ENCODE assay signal across 12 mouse cellular contexts in genomic region chr17:24210591-24210990, GRCm38 (mm10). TPM values are rescaled to one million over a fixed set of nuclear protein-coding genes. Genes with fewer than 3 reads are reported as not detected.
A peak's percentile ranks its signal among the peaks of the same experiment; 100 is the strongest.
DNase-seq lines count a peak whose midpoint lies in the region; ATAC-seq and TF ChIP-seq lines count a peak whose summit lies in the region.
"Had no signal": no experiment of that assay in that cellular context is flagged by ENCODE, and none has a peak within 500 bp of the region (broad histone marks: within the 10 kb centered on the region; RNA-seq: fewer than 3 reads in every experiment).

No protein-coding gene starts in this region.

- H3K4me2 ChIP-seq in forebrain, postnatal 0 days (ENCODE audit: low read depth) = 0 out of 2 replicates have a peak overlapping the region, but pooled peaks have one; percentile 100
- H3K4me2 ChIP-seq in forebrain, embryonic 16.5 days (ENCODE audit: low read length) = no peak overlapping the region
- H3K4me2 ChIP-seq in neural tube, embryonic 12.5 days (replicated peaks) = peak overlapping the region; percentile 96
- peak overlapping the region; percentile 95; the same call in 1 of the 2 replicates for H3K4me2 ChIP-seq in limb, embryonic 15.5 days
- H3K4me2 ChIP-seq in stomach, postnatal 0 days (replicated peaks; ENCODE audit: low read depth) = no peak overlapping the region

- no peaks in the 10 kb centered on the region for H3K27me3 ChIP-seq in forebrain, postnatal 0 days (ENCODE audit: insufficient read depth, low read length)
- peaks cover 8% of the 10 kb centered on the region; the same call in 1 of the 2 replicates for H3K27me3 ChIP-seq in forebrain, embryonic 16.5 days (replicated peaks; ENCODE audit: control insufficient read depth, insufficient read depth, low read length)
- peaks cover 25% of the 10 kb centered on the region for H3K27me3 ChIP-seq in neural tube, embryonic 12.5 days (replicated peaks)
- no peaks in the 10 kb centered on the region; the same call in none of the 2 replicates for H3K27me3 ChIP-seq in limb, embryonic 15.5 days
- peaks cover 3% of the 10 kb centered on the region; the same call in 1 of the 2 replicates for H3K27me3 ChIP-seq in stomach, postnatal 0 days (ENCODE audit: control insufficient read depth, insufficient read depth, low read length)

- no peak overlapping the region for H3K4me3 ChIP-seq in forebrain, postnatal 0 days (ENCODE audit: low read depth, low read length)
- H3K4me3 ChIP-seq in forebrain, embryonic 16.5 days (replicated peaks; ENCODE audit: low read length) = no peak overlapping the region
- H3K4me3 ChIP-seq in neural tube, embryonic 12.5 days = no peak overlapping the region
- 0 out of 2 replicates have a peak overlapping the region, but pooled peaks have one; percentile 48 for H3K4me3 ChIP-seq in limb, embryonic 15.5 days
- H3K4me3 ChIP-seq in stomach, postnatal 0 days (ENCODE audit: low read depth, low read length) = no peak overlapping the region

- no peak for TF ChIP-seq EP300 in stomach, postnatal 0 days (optimal IDR thresholded peaks at IDR 0.05)

- WGBS in forebrain, postnatal 0 days = 86% methylated on average over 3 of the region's 3 CpGs
- WGBS in forebrain, embryonic 16.5 days = 85% methylated on average over 3 of the region's 3 CpGs
- 92% methylated on average over 3 of the region's 3 CpGs for WGBS in neural tube, embryonic 12.5 days
- 53% methylated on average over 3 of the region's 3 CpGs for WGBS in limb, embryonic 15.5 days
- 79% methylated on average over 3 of the region's 3 CpGs for WGBS in stomach, postnatal 0 days

- no peak overlapping the region for H3K9ac ChIP-seq in forebrain, postnatal 0 days
- H3K9ac ChIP-seq in forebrain, embryonic 16.5 days (replicated peaks; ENCODE audit: low read depth, low read length) = no peak overlapping the region
- H3K9ac ChIP-seq in neural tube, embryonic 12.5 days = 0 out of 2 replicates have a peak overlapping the region, but pooled peaks have one; percentile 74
- H3K9ac ChIP-seq in limb, embryonic 15.5 days = no peak overlapping the region
- no peak overlapping the region for H3K9ac ChIP-seq in stomach, postnatal 0 days (ENCODE audit: low read length)

- H3K4me1 ChIP-seq in forebrain, postnatal 0 days (ENCODE audit: insufficient read depth) = peaks cover 48% of the 10 kb centered on the region
- H3K4me1 ChIP-seq in forebrain, embryonic 16.5 days (replicated peaks; ENCODE audit: control insufficient read depth, insufficient read depth, low read length) = peaks cover 59% of the 10 kb centered on the region
- H3K4me1 ChIP-seq in neural tube, embryonic 12.5 days = peaks cover 69% of the 10 kb centered on the region
- H3K4me1 ChIP-seq in limb, embryonic 15.5 days = peaks cover 74% of the 10 kb centered on the region
- peaks cover 24% of the 10 kb centered on the region for H3K4me1 ChIP-seq in stomach, postnatal 0 days (replicated peaks; ENCODE audit: control insufficient read depth, insufficient read depth)

- no peak for DNase-seq in forebrain, postnatal 0 days
- no peak for DNase-seq in neural tube, embryonic 10.5 days (ENCODE audit: extremely low spot score, low spot score)
- no peak for DNase-seq in stomach, postnatal 0 days (ENCODE audit: low spot score)
- no peak for DNase-seq in embryo, embryonic 10 days (ENCODE audit: low spot score)
- DNase-seq in left cerebral cortex, postnatal 25 days (ENCODE audit: low spot score in 2 of 2) = no peak
- DNase-seq: kidney, postnatal 25 days; lung, adult 2 months; thymus, postnatal 4 days had no signal

- no peaks in the 10 kb centered on the region for H3K9me3 ChIP-seq in forebrain, postnatal 0 days (ENCODE audit: low read length)
- no peaks in the 10 kb centered on the region for H3K9me3 ChIP-seq in forebrain, embryonic 16.5 days (ENCODE audit: control insufficient read depth, low read length)
- H3K9me3 ChIP-seq in neural tube, embryonic 12.5 days = no peaks in the 10 kb centered on the region
- no peaks in the 10 kb centered on the region for H3K9me3 ChIP-seq in limb, embryonic 15.5 days
- no peaks in the 10 kb centered on the region for H3K9me3 ChIP-seq in stomach, postnatal 0 days (ENCODE audit: control insufficient read depth, low read length)

- peaks cover 5% of the 10 kb centered on the region; the same call in 1 of the 2 replicates for H3K36me3 ChIP-seq in forebrain, postnatal 0 days (ENCODE audit: insufficient read depth)
- 0 out of 2 replicates have a peak, but pooled peaks cover 2% of the 10 kb centered on the region for H3K36me3 ChIP-seq in forebrain, embryonic 16.5 days (ENCODE audit: control insufficient read depth, insufficient read depth)
- peaks cover 7% of the 10 kb centered on the region for H3K36me3 ChIP-seq in neural tube, embryonic 12.5 days
- peaks cover 9% of the 10 kb centered on the region for H3K36me3 ChIP-seq in limb, embryonic 15.5 days
- no peaks in the 10 kb centered on the region for H3K36me3 ChIP-seq in stomach, postnatal 0 days (ENCODE audit: control insufficient read depth, insufficient read depth, low read length)

- 0 out of 2 replicates have a peak overlapping the region, but pooled peaks have one; percentile 87 for H3K27ac ChIP-seq in forebrain, postnatal 0 days (ENCODE audit: low read depth, low read length)
- H3K27ac ChIP-seq in forebrain, embryonic 16.5 days (ENCODE audit: low read length) = no peak overlapping the region
- H3K27ac ChIP-seq in neural tube, embryonic 12.5 days = no peak overlapping the region
- H3K27ac ChIP-seq in limb, embryonic 15.5 days = peak overlapping the region; percentile 96
- peak overlapping the region; percentile 85; the same call in 1 of the 2 replicates for H3K27ac ChIP-seq in stomach, postnatal 0 days (replicated peaks)

- intact Hi-C loops in left cerebral cortex, postnatal 25 days (cut with DNase I) = no loop called here

- no peak for TF ChIP-seq CTCF in forebrain, postnatal 0 days (IDR thresholded peaks at IDR 0.05; ENCODE audit: low read depth)
- no peak for TF ChIP-seq CTCF in stomach, postnatal 0 days (IDR thresholded peaks at IDR 0.05; ENCODE audit: low read depth)

- ATAC-seq in forebrain, postnatal 0 days = no peak
- no peak for ATAC-seq in forebrain, embryonic 16.5 days
- no peak for ATAC-seq in neural tube, embryonic 12.5 days (ENCODE audit: low FRiP score, low read depth)
- ATAC-seq in limb, embryonic 15.5 days (ENCODE audit: insufficient number of reproducible peaks, low FRiP score, low TSS enrichment, low read depth) = no peak
- no peak for ATAC-seq in stomach, postnatal 0 days (ENCODE audit: low FRiP score, low TSS enrichment)
- ATAC-seq: activated CD4-positive, CD25-positive, alpha-beta regulatory T cell, adult 4 months had no signal

RNA-seq across cellular contexts. Expression of gene Ntn3, which starts 1.3 kb away (rescaled TPM):
- 18.3 and 19.6 TPM in 2 replicates for total RNA-seq in forebrain, postnatal 0 days (2014; rRNA removed)
- polyA plus RNA-seq in forebrain, postnatal 0 days (2015; fragmentation: Nextera tagmentation; extraction: Ambion mirVana) = 2.9 and 4.0 TPM in 2 replicates
- polyA plus RNA-seq in forebrain, embryonic 16.5 days (2015; fragmentation: Nextera tagmentation; extraction: Ambion mirVana) = 4.7 and 5.2 TPM in 2 replicates
- 9.0 and 10.6 TPM in 2 replicates for polyA plus RNA-seq in neural tube, embryonic 12.5 days (2016; fragmentation: Nextera tagmentation; extraction: Ambion mirVana)
- 8.8 and 13.8 TPM in 2 replicates for polyA plus RNA-seq in limb, embryonic 15.5 days (2015; fragmentation: Nextera tagmentation; extraction: Ambion mirVana)
- polyA plus RNA-seq in stomach, postnatal 0 days (2015; fragmentation: Nextera tagmentation; extraction: Ambion mirVana) = 2.8 and 3.1 TPM in 2 replicates
- 10 to 100 TPM in 1 of 2 experiments, 1 to 10 TPM in 1; 9.8 to 10.8 TPM for total RNA-seq in left cerebral cortex, postnatal 25 days (2021)
- polyA plus RNA-seq: activated CD4-positive, CD25-positive, alpha-beta regulatory T cell, adult 4 months had no signal

RNA-seq across cellular contexts. Expression of gene Tbc1d24, which starts 5.2 kb away (rescaled TPM):
- total RNA-seq in forebrain, postnatal 0 days (2014; rRNA removed) = 94.5 and 113 TPM in 2 replicates
- polyA plus RNA-seq in forebrain, postnatal 0 days (2015; fragmentation: Nextera tagmentation; extraction: Ambion mirVana) = 15.7 and 23.5 TPM in 2 replicates
- polyA plus RNA-seq in forebrain, embryonic 16.5 days (2015; fragmentation: Nextera tagmentation; extraction: Ambion mirVana) = 20.6 and 24.6 TPM in 2 replicates
- polyA plus RNA-seq in neural tube, embryonic 12.5 days (2016; fragmentation: Nextera tagmentation; extraction: Ambion mirVana) = 12.4 and 13.0 TPM in 2 replicates
- polyA plus RNA-seq in limb, embryonic 15.5 days (2015; fragmentation: Nextera tagmentation; extraction: Ambion mirVana) = 7.3 and 7.4 TPM in 2 replicates
- polyA plus RNA-seq in stomach, postnatal 0 days (2015; fragmentation: Nextera tagmentation; extraction: Ambion mirVana) = 1.4 and 1.5 TPM in 2 replicates
- total RNA-seq in left cerebral cortex, postnatal 25 days (2021) = 10 to 100 TPM; 63.7 to 68.9 TPM

RNA-seq across cellular contexts. Expression of gene Tedc2, which starts 10.1 kb away (rescaled TPM):
- 19.7 and 20.1 TPM in 2 replicates for total RNA-seq in forebrain, postnatal 0 days (2014; rRNA removed)
- polyA plus RNA-seq in forebrain, postnatal 0 days (2015; fragmentation: Nextera tagmentation; extraction: Ambion mirVana) = 9.6 and 10.0 TPM in 2 replicates
- polyA plus RNA-seq in forebrain, embryonic 16.5 days (2015; fragmentation: Nextera tagmentation; extraction: Ambion mirVana) = 10.2 and 12.2 TPM in 2 replicates
- polyA plus RNA-seq in neural tube, embryonic 12.5 days (2016; fragmentation: Nextera tagmentation; extraction: Ambion mirVana) = 13.5 and 14.2 TPM in 2 replicates
- 10.3 and 11.4 TPM in 2 replicates for polyA plus RNA-seq in limb, embryonic 15.5 days (2015; fragmentation: Nextera tagmentation; extraction: Ambion mirVana)
- polyA plus RNA-seq in stomach, postnatal 0 days (2015; fragmentation: Nextera tagmentation; extraction: Ambion mirVana) = 4.8 and 6.1 TPM in 2 replicates
- 1 to 10 TPM; 9.2 to 10.0 TPM for total RNA-seq in left cerebral cortex, postnatal 25 days (2021)

RNA-seq across cellular contexts. Expression of gene Ccnf, which starts 40.7 kb away (rescaled TPM):
- total RNA-seq in forebrain, postnatal 0 days (2014; rRNA removed) = 6.2 and 7.4 TPM in 2 replicates
- polyA plus RNA-seq in forebrain, postnatal 0 days (2015; fragmentation: Nextera tagmentation; extraction: Ambion mirVana) = 4.1 and 6.9 TPM in 2 replicates
- polyA plus RNA-seq in forebrain, embryonic 16.5 days (2015; fragmentation: Nextera tagmentation; extraction: Ambion mirVana) = 26.0 and 32.0 TPM in 2 replicates
- 53.5 and 54.8 TPM in 2 replicates for polyA plus RNA-seq in neural tube, embryonic 12.5 days (2016; fragmentation: Nextera tagmentation; extraction: Ambion mirVana)
- 45.0 and 47.9 TPM in 2 replicates for polyA plus RNA-seq in limb, embryonic 15.5 days (2015; fragmentation: Nextera tagmentation; extraction: Ambion mirVana)
- polyA plus RNA-seq in stomach, postnatal 0 days (2015; fragmentation: Nextera tagmentation; extraction: Ambion mirVana) = 8.7 and 11.8 TPM in 2 replicates
- total RNA-seq in left cerebral cortex, postnatal 25 days (2021) = 1 to 10 TPM; 6.5 to 6.9 TPM

RNA-seq across cellular contexts. Expression of gene Atp6v0c, which starts 41.1 kb away (rescaled TPM):
- total RNA-seq in forebrain, postnatal 0 days (2014; rRNA removed) = 386 and 489 TPM in 2 replicates
- polyA plus RNA-seq in forebrain, postnatal 0 days (2015; fragmentation: Nextera tagmentation; extraction: Ambion mirVana) = 1,891 and 2,006 TPM in 2 replicates
- polyA plus RNA-seq in forebrain, embryonic 16.5 days (2015; fragmentation: Nextera tagmentation; extraction: Ambion mirVana) = 881 and 1,064 TPM in 2 replicates
- polyA plus RNA-seq in neural tube, embryonic 12.5 days (2016; fragmentation: Nextera tagmentation; extraction: Ambion mirVana) = 671 and 684 TPM in 2 replicates
- 488 and 521 TPM in 2 replicates for polyA plus RNA-seq in limb, embryonic 15.5 days (2015; fragmentation: Nextera tagmentation; extraction: Ambion mirVana)
- polyA plus RNA-seq in stomach, postnatal 0 days (2015; fragmentation: Nextera tagmentation; extraction: Ambion mirVana) = 608 and 627 TPM in 2 replicates
- 1,000 to 10,000 TPM; 1,342 to 1,424 TPM for total RNA-seq in left cerebral cortex, postnatal 25 days (2021)

Comparison
In these comparisons a context has a peak if more than half of its experiments do, and no peak if none do; other contexts are left out.
1. H3K27ac ChIP-seq: peak in forebrain, postnatal 0 days (single experiment), limb, embryonic 15.5 days (single experiment) and stomach, postnatal 0 days (single experiment); none in forebrain, embryonic 16.5 days (single experiment) and neural tube, embryonic 12.5 days (single experiment).
2. H3K4me2 ChIP-seq: peak in forebrain, postnatal 0 days (single experiment), neural tube, embryonic 12.5 days (single experiment) and limb, embryonic 15.5 days (single experiment); none in forebrain, embryonic 16.5 days (single experiment) and stomach, postnatal 0 days (single experiment).